Mouse (Mus musculus): ENCODE measurements around the gene Dnlz. TPM values are rescaled to one million over a fixed set of nuclear protein-coding genes. Genes with fewer than 3 reads are reported as not detected.

Gene Dnlz
- polyA plus RNA-seq, 1 experiment from 2014 or later = 27.3 TPM

- Histone ChIP-seq H3K9me3 (ENCODE audit: control insufficient read depth, low read length) (no peaks in the 10 kb centered on the region), H3K36me3 (ENCODE audit: control insufficient read depth, insufficient read depth, low read length) (no peaks in the 10 kb centered on the region; the same call in 1 of the 2 replicates), H3K9ac (ENCODE audit: low read depth, low read length) (no peak overlapping the region), H3K4me2 (replicated peaks; ENCODE audit: low read depth, low read length) (no peak overlapping the region), H3K4me3 (ENCODE audit: low read depth, low read length) (no peak overlapping the region), H3K27me3 (ENCODE audit: control insufficient read depth, insufficient read depth, low read length) (no peaks in the 10 kb centered on the region), H3K4me1 (replicated peaks; ENCODE audit: control insufficient read depth, insufficient read depth, low read length) (peaks cover 12% of the 10 kb centered on the region; the same call in 1 of the 2 replicates), H3K27ac (ENCODE audit: low read depth, low read length) (no peak overlapping the region)
- WGBS = 90% methylated on average over 14 of the region's 14 CpGs
- ATAC-seq (ENCODE audit: low FRiP score) (no peak), DNase-seq (ENCODE audit: low spot score) (no peak)
These were observed 31.4 kb downstream of the Dnlz start for GRCm38 (mm10) chr2:26320245-26321185.

- H3K9me3 ChIP-seq (ENCODE audit: control insufficient read depth, low read length) = no peaks in the 10 kb centered on the region
- no peak for ATAC-seq (ENCODE audit: low FRiP score)
- H3K27me3 ChIP-seq (ENCODE audit: control insufficient read depth, insufficient read depth, low read length) = no peaks in the 10 kb centered on the region
- H3K4me2 ChIP-seq (replicated peaks; ENCODE audit: low read depth, low read length) = no peak overlapping the region
- H3K4me3 ChIP-seq (ENCODE audit: low read depth, low read length) = no peak overlapping the region
- 92% methylated on average over 13 of the region's 13 CpGs for WGBS
- no peak overlapping the region for H3K9ac ChIP-seq (ENCODE audit: low read depth, low read length)
- no peaks in the 10 kb centered on the region; the same call in 1 of the 2 replicates for H3K36me3 ChIP-seq (ENCODE audit: control insufficient read depth, insufficient read depth, low read length)
- no peak for DNase-seq (ENCODE audit: low spot score)
- peaks cover 12% of the 10 kb centered on the region; the same call in 1 of the 2 replicates for H3K4me1 ChIP-seq (replicated peaks; ENCODE audit: control insufficient read depth, insufficient read depth, low read length)
- no peak overlapping the region for H3K27ac ChIP-seq (ENCODE audit: low read depth, low read length)
These were observed 32.2 kb downstream of the Dnlz start for GRCm38 (mm10) chr2:26319519-26320244.

DNA sequence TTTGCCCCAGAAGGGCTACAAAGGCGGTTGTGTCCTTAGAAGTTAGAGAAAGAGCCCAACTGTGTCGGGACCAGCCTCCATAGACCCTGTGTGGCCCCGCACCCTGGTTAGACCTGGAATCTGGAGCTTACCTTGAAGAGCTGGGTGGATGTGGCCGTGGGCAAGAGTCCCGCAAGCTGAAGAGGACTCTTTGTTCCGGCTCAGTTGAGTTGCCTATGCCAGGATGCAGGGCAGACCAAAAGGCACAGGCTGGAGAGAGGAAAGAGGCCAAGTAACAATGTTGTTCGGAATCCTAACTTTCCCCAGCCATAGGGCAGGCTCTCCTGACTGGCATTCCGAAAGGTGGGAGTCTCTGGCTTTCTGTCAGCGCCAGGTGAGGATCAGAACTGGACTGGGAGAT lies 32.8 kb downstream of the Dnlz start:
- no peaks in the 10 kb centered on the region for H3K27me3 ChIP-seq (ENCODE audit: control insufficient read depth, insufficient read depth, low read length)
- ATAC-seq (ENCODE audit: low FRiP score) = no peak
- no peaks in the 10 kb centered on the region; the same call in 1 of the 2 replicates for H3K36me3 ChIP-seq (ENCODE audit: control insufficient read depth, insufficient read depth, low read length)
- WGBS = 89% methylated on average over 9 of the region's 9 CpGs
- no peak overlapping the region for H3K9ac ChIP-seq (ENCODE audit: low read depth, low read length)
- H3K4me2 ChIP-seq (replicated peaks; ENCODE audit: low read depth, low read length) = no peak overlapping the region
- H3K4me3 ChIP-seq (ENCODE audit: low read depth, low read length) = no peak overlapping the region
- no peak overlapping the region for H3K27ac ChIP-seq (ENCODE audit: low read depth, low read length)
- peaks cover 12% of the 10 kb centered on the region; the same call in 1 of the 2 replicates for H3K4me1 ChIP-seq (replicated peaks; ENCODE audit: control insufficient read depth, insufficient read depth, low read length)
- no peak for DNase-seq (ENCODE audit: low spot score)
- no peaks in the 10 kb centered on the region for H3K9me3 ChIP-seq (ENCODE audit: control insufficient read depth, low read length)

GRCm38 (mm10) chr2:26317991-26318672 lies 33.8 kb downstream of the Dnlz start:
- H3K4me1 ChIP-seq (replicated peaks; ENCODE audit: control insufficient read depth, insufficient read depth, low read length) = peaks cover 12% of the 10 kb centered on the region; the same call in 1 of the 2 replicates
- H3K4me3 ChIP-seq (ENCODE audit: low read depth, low read length) = no peak overlapping the region
- H3K27me3 ChIP-seq (ENCODE audit: control insufficient read depth, insufficient read depth, low read length) = no peaks in the 10 kb centered on the region
- H3K36me3 ChIP-seq (ENCODE audit: control insufficient read depth, insufficient read depth, low read length) = no peaks in the 10 kb centered on the region
- DNase-seq (ENCODE audit: low spot score) (no peak), ATAC-seq (ENCODE audit: low FRiP score) (no peak)
- H3K4me2 ChIP-seq (replicated peaks; ENCODE audit: low read depth, low read length) = peak overlapping the region; percentile 83
- 92% methylated on average over 3 of the region's 3 CpGs for WGBS
- H3K9ac ChIP-seq (ENCODE audit: low read depth, low read length) = no peak overlapping the region
- H3K27ac ChIP-seq (ENCODE audit: low read depth, low read length) = no peak overlapping the region
- no peaks in the 10 kb centered on the region for H3K9me3 ChIP-seq (ENCODE audit: control insufficient read depth, low read length)

DNA sequence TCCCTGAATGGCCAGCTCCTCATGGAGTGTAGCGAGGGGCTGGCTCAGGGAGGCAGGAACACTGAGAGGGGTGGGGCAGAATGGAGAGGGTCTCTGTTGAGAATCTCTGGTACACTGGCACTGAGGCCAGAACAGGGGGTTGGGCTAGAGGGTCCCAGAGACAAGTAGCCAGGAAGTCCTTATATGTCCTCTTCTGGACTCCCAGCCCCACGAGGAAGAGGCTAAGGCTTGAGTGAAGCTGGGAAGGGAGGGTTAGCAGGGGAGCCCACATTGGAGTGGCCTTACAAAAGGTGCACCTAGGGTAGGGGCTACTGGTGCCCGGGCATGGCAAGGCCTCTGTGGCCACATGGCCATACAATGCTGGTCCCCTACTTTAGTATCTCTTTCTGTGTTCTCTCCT lies 34.5 kb downstream of the Dnlz start:
- Histone ChIP-seq H3K27me3 (ENCODE audit: control insufficient read depth, insufficient read depth, low read length) (no peaks in the 10 kb centered on the region), H3K9ac (ENCODE audit: low read depth, low read length) (peak overlapping the region; percentile 76; the same call in 1 of the 2 replicates), H3K36me3 (ENCODE audit: control insufficient read depth, insufficient read depth, low read length) (no peaks in the 10 kb centered on the region), H3K27ac (ENCODE audit: low read depth, low read length) (no peak overlapping the region), H3K4me1 (replicated peaks; ENCODE audit: control insufficient read depth, insufficient read depth, low read length) (peaks cover 12% of the 10 kb centered on the region; the same call in 1 of the 2 replicates), H3K4me3 (ENCODE audit: low read depth, low read length) (peak overlapping the region; percentile 81), H3K4me2 (replicated peaks; ENCODE audit: low read depth, low read length) (peak overlapping the region; percentile 83), H3K9me3 (ENCODE audit: control insufficient read depth, low read length) (no peaks in the 10 kb centered on the region)
- DNase-seq (ENCODE audit: low spot score) (no peak), ATAC-seq (ENCODE audit: low FRiP score) (no peak)
- WGBS = 74% methylated on average over 3 of the region's 3 CpGs

GRCm38 (mm10) chr2:26316576-26317246 lies 35.2 kb downstream of the Dnlz start:
- ATAC-seq (ENCODE audit: low FRiP score) (no peak), DNase-seq (ENCODE audit: low spot score) (no peak)
- Histone ChIP-seq H3K4me3 (ENCODE audit: low read depth, low read length) (peak overlapping the region; percentile 81), H3K36me3 (ENCODE audit: control insufficient read depth, insufficient read depth, low read length) (no peaks in the 10 kb centered on the region), H3K27ac (ENCODE audit: low read depth, low read length) (peak overlapping the region; percentile 92; the same call in 1 of the 2 replicates), H3K4me1 (replicated peaks; ENCODE audit: control insufficient read depth, insufficient read depth, low read length) (peaks cover 12% of the 10 kb centered on the region; the same call in 1 of the 2 replicates), H3K9me3 (ENCODE audit: control insufficient read depth, low read length) (no peaks in the 10 kb centered on the region), H3K9ac (ENCODE audit: low read depth, low read length) (peak overlapping the region; percentile 76), H3K4me2 (replicated peaks; ENCODE audit: low read depth, low read length) (peak overlapping the region; percentile 83), H3K27me3 (ENCODE audit: control insufficient read depth, insufficient read depth, low read length) (no peaks in the 10 kb centered on the region)
- WGBS = 67% methylated on average over 9 of the region's 9 CpGs

- ATAC-seq (ENCODE audit: low FRiP score) (peak; percentile 57), DNase-seq (ENCODE audit: low spot score) (no peak)
- WGBS = 1% methylated on average over 11 of the region's 11 CpGs
- peak overlapping the region; percentile 92 for H3K27ac ChIP-seq (ENCODE audit: low read depth, low read length)
- H3K9ac ChIP-seq (ENCODE audit: low read depth, low read length) = peak overlapping the region; percentile 76
- no peaks in the 10 kb centered on the region for H3K36me3 ChIP-seq (ENCODE audit: control insufficient read depth, insufficient read depth, low read length)
- peak overlapping the region; percentile 81 for H3K4me3 ChIP-seq (ENCODE audit: low read depth, low read length)
- peak overlapping the region; percentile 83 for H3K4me2 ChIP-seq (replicated peaks; ENCODE audit: low read depth, low read length)
- no peaks in the 10 kb centered on the region for H3K27me3 ChIP-seq (ENCODE audit: control insufficient read depth, insufficient read depth, low read length)
- peaks cover 12% of the 10 kb centered on the region; the same call in 1 of the 2 replicates for H3K4me1 ChIP-seq (replicated peaks; ENCODE audit: control insufficient read depth, insufficient read depth, low read length)
- no peaks in the 10 kb centered on the region for H3K9me3 ChIP-seq (ENCODE audit: control insufficient read depth, low read length)
These were observed 36.0 kb downstream of the Dnlz start for GRCm38 (mm10) chr2:26315925-26316311.
